In genomic region chr10:33616207-33616606, GRCm38 (mm10) we compare ENCODE assay signal across 21 mouse cellular contexts. TPM values are rescaled to one million over a fixed set of nuclear protein-coding genes. Genes with fewer than 3 reads are reported as not detected.
DNase-seq lines count a peak whose midpoint lies in the region; ATAC-seq lines count a peak whose summit lies in the region.
"Had no signal": no experiment of that assay in that cellular context is flagged by ENCODE, and none has a peak within 500 bp of the region (broad histone marks: within the 10 kb centered on the region; RNA-seq: fewer than 3 reads in every experiment).

No protein-coding gene starts in this region.

- DNase-seq in frontal cortex, adult 2 months (ENCODE audit: extremely low spot score in 1 of 2, low spot score in 1 of 2): no peak
- peak; percentile 51 for DNase-seq in heart, adult 11 months
- no peak for DNase-seq in heart, postnatal 14 days
- DNase-seq: adrenal gland, adult 2 months; adrenal gland, adult 8-10 months; adrenal gland, postnatal 10 days; adrenal gland, postnatal 14 days; adrenal gland, postnatal 25 days; adrenal gland, postnatal 36 days; B cell, adult 2 months; cerebellum, adult 11 months; cerebellum, adult 11-12 months; cerebellum, adult 18-20 months had no signal

- ATAC-seq in frontal cortex, adult (ENCODE audit: low TSS enrichment): peak; percentile 72
- ATAC-seq: activated CD4-positive, CD25-positive, alpha-beta regulatory T cell, adult 4 months; CD4-positive, CD25-positive, alpha-beta regulatory T cell, adult 4 months; Patski had no signal

- intact Hi-C loops in heart, postnatal 14 days (cut with DNase I): no loop called here

RNA-seq across cellular contexts. Expression of gene Clvs2, which starts 8.4 kb away (rescaled TPM):
- 35.8 and 37.8 TPM in 2 replicates for polyA plus RNA-seq in frontal cortex, adult 2 months (2012; rRNA removed)
- not detected for total RNA-seq in heart, postnatal 14 days (2021)
- total RNA-seq: adrenal gland, postnatal 14 days; adrenal gland, postnatal 25 days; CH12.LX; MEL had no signal
- polyA plus RNA-seq: adrenal gland, adult 2 months; C2C12; CD4-positive, CD25-positive, alpha-beta regulatory T cell, adult 4 months; G1E had no signal
